Mouse (Mus musculus) forebrain, postnatal 0 days (tissue): Measurements from ENCODE around the gene Amdhd2. TPM values are rescaled to one million over a fixed set of nuclear protein-coding genes. Genes with fewer than 3 reads are reported as not detected.

ENCODE experiments used
- ATAC-seq: fragments of 200-750 bp; cut with Nextera tagmentation; 2 replicates; pipeline ENCODE4 v1.8.0; 2017; ENCODE audit warnings: mild to moderate bottlenecking, moderate library complexity
- DNase-seq: peaks from one replicate; pipeline ENCODE4 v3.0.0-alpha.2; 2015
- H3K27ac ChIP-seq: fragments of 300-500 bp; sonication (generic); 2 replicates; pipeline ENCODE4 v1.5.1; 2014; ENCODE audit warnings: low read depth, mild to moderate bottlenecking, antibody characterized with exemption, low read length, moderate library complexity, mixed read lengths
- H3K27me3 ChIP-seq: fragments of 300-500 bp; sonication (generic); 2 replicates; pipeline ENCODE4 v1.6.1; 2014; ENCODE audit warnings: mild to moderate bottlenecking, low read length, mixed read lengths; ENCODE audit not compliant: insufficient read depth
- H3K36me3 ChIP-seq: fragments of 300-500 bp; sonication (generic); 2 replicates; pipeline ENCODE4 v1.6.1; 2014; ENCODE audit warnings: mild to moderate bottlenecking, moderate library complexity; ENCODE audit not compliant: insufficient read depth
- H3K4me1 ChIP-seq: fragments of 300-500 bp; sonication (generic); 2 replicates; pipeline ENCODE4 v1.6.1; 2014; ENCODE audit warnings: antibody characterized with exemption; ENCODE audit not compliant: insufficient read depth
- H3K4me2 ChIP-seq: fragments of 300-500 bp; sonication (generic); 2 replicates; pipeline ENCODE4 v1.6.1; 2014; ENCODE audit warnings: low read depth, mild to moderate bottlenecking, moderate library complexity
- H3K4me3 ChIP-seq: fragments of 300-500 bp; sonication (generic); 2 replicates; pipeline ENCODE4 v1.5.1; 2014; ENCODE audit warnings: low read depth, low read length, mixed read lengths
- H3K9ac ChIP-seq: fragments of 300-500 bp; sonication (generic); 2 replicates; pipeline ENCODE4 v1.6.1; 2014; ENCODE audit warnings: mild to moderate bottlenecking
- H3K9me3 ChIP-seq: fragments of 300-500 bp; sonication (generic); 2 replicates; pipeline ENCODE4 v1.6.1; 2016; ENCODE audit warnings: low read length
- CTCF ChIP-seq: sonication (generic); IDR thresholded peaks from 2 replicates; pipeline ENCODE4 v1.5.1; 2016; ENCODE audit warnings: antibody characterized with exemption, control low read depth, low read depth
- WGBS: fragments of 180-500 bp; shearing (Covaris S2); extraction: QIAGEN DNeasy Blood & Tissue Kit; methylation state at CpG from one replicate; pipeline ENCODE4 v1.1.7; 2014; 5-methylcytosine and 5-hydroxymethylcytosine counted together
- polyA plus RNA-seq: library from polyadenylated mRNA; unstranded; fragments of >200 nt; fragmentation: Nextera tagmentation; extraction: Ambion mirVana; gene quantifications from 2 replicates; pipeline ENCODE4 v1.2.1, GENCODE M21; 2015
- total RNA-seq: library from RNA; depleted of rRNA; stranded (reverse); fragments of >200 nt; gene quantifications from 2 replicates; pipeline ENCODE4 v1.2.3, GENCODE M21; 2014

Amdhd2 gene
- total and polyA plus RNA-seq, 2 experiments from 2014 or later: 34.5 to 47.6 TPM

DNA sequence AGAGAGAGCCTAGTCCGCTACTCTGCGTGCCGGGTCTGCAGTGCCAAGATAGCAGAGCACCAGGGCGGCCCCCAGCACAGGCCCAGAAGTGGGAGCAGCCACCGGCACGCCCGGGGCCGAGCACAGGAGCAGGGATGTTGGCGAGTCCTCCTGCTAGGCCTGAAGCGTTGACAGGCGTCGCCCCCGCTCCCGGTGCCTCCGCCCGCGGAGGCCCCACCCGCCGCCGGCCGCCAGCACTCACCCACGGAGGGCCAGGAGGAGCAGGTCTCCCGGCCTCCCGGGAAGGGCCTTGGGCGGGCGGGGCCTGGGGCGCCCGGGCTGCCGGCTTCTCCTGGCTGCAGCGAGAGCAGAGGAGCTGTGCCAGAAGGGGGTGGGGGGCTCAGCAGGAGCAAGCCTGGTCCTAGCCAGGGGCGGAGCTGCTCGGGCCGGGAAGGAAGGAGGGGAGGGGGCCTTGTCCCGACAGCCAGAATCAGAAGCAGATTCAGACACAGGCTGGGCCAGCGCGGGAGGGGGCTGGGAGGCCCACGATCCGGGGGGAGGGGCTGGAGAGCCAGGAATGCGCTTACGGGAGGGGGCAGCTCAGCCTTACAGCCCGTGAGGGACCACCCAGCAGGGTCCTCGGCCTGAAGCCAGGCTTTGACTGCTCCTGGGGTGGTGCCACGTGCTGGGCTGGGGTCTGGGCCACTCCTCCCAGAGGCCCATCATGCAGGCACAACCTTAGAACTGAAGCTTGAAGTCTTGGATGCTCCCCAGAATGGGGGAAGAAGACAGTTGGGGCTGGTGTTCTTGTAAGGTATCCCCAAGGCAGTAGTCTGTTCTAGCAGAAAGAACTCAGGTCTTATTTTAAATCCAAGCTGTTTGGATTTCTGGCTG lies 45.7 kb upstream of the Amdhd2 start, which contains the start of gene Ntn3:
TSS of gene Ntn3 (minus strand) at position 489 of the 873 bp plus-strand sequence.
- peak; percentile 75 for DNase-seq
- peak; percentile 11 for ATAC-seq
- peak within 1 kb of the TSS; percentile 81 for H3K9ac ChIP-seq
- WGBS: under 1% methylated on average over 33 of the region's 43 CpGs
- no peaks in the 10 kb centered on the region for H3K9me3 ChIP-seq
- no peaks in the 10 kb centered on the region for H3K27me3 ChIP-seq
- peak within 1 kb of the TSS; percentile 52 for H3K4me3 ChIP-seq
- H3K36me3 ChIP-seq: no peaks in the 10 kb centered on the region
- H3K27ac ChIP-seq: peak within 1 kb of the TSS; percentile 77
- TF ChIP-seq CTCF: no peak
- H3K4me1 ChIP-seq: peaks cover 55% of the 10 kb centered on the region
- peak within 1 kb of the TSS; percentile 97 for H3K4me2 ChIP-seq

DNA sequence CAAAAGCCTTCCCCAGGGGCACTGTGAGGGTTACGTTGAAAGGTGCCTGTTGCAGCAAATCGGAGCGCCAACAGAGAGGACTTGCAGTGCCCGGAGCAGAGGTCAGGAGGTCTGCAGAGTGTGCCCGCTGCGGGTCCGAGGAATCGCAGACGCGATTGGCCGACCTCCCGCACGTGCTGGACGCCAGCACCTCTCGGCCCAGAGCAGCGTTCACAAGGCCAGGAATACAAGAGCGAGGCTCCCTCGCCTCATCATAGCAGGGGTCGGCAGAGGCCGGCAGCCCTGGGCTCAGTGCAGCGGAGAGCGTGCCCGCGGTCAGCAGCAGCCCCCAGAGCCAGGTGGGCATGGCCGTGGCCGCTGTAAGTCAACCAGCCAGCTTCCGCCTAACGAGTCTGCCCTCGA lies 45.1 kb upstream of the Amdhd2 start:
- H3K9ac ChIP-seq: peak overlapping the region; percentile 81
- DNase-seq: no peak

DNA sequence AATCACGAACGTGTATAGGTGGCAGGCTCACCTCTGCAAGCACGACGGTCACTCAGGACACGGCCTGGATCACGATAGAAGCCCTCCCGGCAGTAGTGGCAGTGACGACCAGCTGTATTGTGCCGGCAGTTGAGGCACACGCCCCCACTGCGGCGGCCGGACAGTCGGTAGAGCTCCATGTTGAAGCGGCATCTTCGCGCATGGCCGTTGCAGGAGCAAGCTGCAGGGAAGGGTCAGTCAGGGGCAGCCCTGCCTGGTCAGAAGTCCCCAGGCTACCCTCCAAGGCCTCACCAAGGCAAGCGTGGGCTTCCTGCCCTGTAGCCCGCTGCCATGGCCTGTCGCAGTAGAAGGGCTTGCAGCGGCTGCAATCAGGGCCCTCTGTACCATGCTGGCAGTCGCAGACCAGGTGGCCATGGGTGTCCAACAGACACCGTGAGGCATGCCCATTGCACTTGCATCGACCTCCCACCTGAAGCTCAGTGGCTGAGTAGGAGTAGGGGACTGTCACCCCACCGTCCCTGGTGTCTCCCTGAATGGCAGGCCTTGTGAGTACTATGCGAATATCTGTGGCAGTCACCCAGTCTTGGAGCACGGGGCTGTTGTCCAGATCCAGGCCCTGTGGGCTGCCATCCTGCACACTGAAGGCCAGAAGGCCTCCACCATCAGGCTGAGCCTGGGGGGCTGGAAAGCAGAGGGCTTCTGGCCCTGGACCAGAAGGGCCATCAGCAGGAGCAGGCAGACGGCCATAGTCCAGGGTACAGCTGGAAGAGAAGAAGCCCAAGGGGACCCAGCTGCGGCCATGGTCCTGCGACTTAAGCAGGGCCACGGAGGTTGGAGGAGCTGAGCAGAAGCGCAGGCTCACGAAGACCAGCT lies 44.4 kb upstream of the Amdhd2 start:
- no peak for TF ChIP-seq CTCF
- Histone ChIP-seq H3K27me3 (no peaks in the 10 kb centered on the region), H3K4me2 (peak overlapping the region; percentile 97), H3K9me3 (no peaks in the 10 kb centered on the region), H3K9ac (peak overlapping the region; percentile 81), H3K36me3 (no peaks in the 10 kb centered on the region), H3K4me1 (peaks cover 58% of the 10 kb centered on the region), H3K4me3 (peak overlapping the region; percentile 52), H3K27ac (no peak overlapping the region)
- ATAC-seq: no peak
- WGBS: 66% methylated on average over 34 of the region's 34 CpGs
- DNase-seq: peak; percentile 11

More for the DNA sequence above, 45.1 kb upstream of the Amdhd2 start:
- Histone ChIP-seq H3K4me1 (peaks cover 58% of the 10 kb centered on the region), H3K4me3 (peak overlapping the region; percentile 52), H3K4me2 (peak overlapping the region; percentile 97), H3K9me3 (no peaks in the 10 kb centered on the region), H3K27me3 (no peaks in the 10 kb centered on the region), H3K27ac (peak overlapping the region; percentile 77), H3K36me3 (no peaks in the 10 kb centered on the region)
- 3% methylated on average over 29 of the region's 29 CpGs for WGBS
- ATAC-seq: no peak
- TF ChIP-seq CTCF: no peak

DNA sequence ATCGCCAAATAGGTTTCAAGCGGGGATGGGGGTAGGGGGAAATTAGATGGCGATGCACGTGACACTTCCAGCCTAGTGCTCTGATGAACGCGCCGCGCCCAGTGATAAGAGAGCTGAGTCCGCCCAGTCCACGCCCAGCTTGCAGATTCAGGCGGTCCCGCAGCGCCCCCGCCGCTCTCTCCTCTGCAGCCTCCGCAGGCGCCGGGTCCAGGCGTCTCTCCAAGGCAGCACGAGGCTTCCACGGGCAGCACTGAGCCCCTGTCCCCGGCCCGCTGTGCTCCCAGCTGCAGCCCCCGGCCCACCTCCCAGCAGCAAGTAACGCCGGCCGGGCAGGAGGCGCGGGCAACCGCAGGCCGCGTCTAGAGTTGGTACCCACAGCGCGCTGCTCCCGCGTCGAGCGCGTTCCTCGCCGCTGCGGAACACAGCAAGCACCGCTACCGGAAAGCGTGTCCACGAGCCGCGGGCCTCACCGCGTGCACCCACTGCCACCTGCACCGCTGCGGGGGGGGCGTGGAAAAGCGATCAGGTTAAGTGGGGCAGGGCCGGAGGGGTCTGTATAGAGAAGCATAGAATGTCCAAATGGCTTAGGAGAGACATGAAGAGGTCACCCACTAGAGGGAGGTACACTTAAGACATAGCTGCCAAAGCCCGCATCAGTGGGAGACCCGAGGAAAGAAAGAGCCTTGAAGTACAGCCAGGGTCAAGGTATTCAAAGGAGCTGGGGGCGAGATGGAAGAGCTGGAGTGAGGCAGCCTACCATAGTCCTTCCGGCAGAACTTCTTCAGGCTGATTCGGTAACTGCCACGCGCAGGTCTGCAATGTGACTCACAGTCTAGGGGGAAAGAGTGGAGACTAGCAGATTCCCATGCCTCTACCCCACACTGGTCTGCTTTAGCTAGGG lies 43.1 kb upstream of the Amdhd2 start:
- Histone ChIP-seq H3K36me3 (no peaks in the 10 kb centered on the region), H3K9me3 (no peaks in the 10 kb centered on the region), H3K27me3 (no peaks in the 10 kb centered on the region), H3K4me1 (peaks cover 55% of the 10 kb centered on the region), H3K9ac (peak overlapping the region; percentile 79), H3K27ac (peak overlapping the region; percentile 76), H3K4me3 (peak overlapping the region; percentile 65), H3K4me2 (peak overlapping the region; percentile 97)
- ATAC-seq (peak; percentile 49), DNase-seq (peak; percentile 84)
- 7% methylated on average over 59 of the region's 62 CpGs for WGBS
- peak; percentile 39 for TF ChIP-seq CTCF

- Histone ChIP-seq H3K4me2 (peak overlapping the region; percentile 97), H3K27ac (peak overlapping the region; percentile 76), H3K4me1 (peaks cover 47% of the 10 kb centered on the region), H3K36me3 (no peaks in the 10 kb centered on the region), H3K9me3 (no peaks in the 10 kb centered on the region), H3K27me3 (no peaks in the 10 kb centered on the region), H3K9ac (peak overlapping the region; percentile 79), H3K4me3 (peak overlapping the region; percentile 65)
- DNase-seq: no peak
- TF ChIP-seq CTCF: no peak
- ATAC-seq: peak; percentile 8
- WGBS: 6% methylated on average over 15 of the region's 15 CpGs
Observed at GRCm38 (mm10) chr17:24205908-24206361, 42.4 kb upstream of the Amdhd2 start.

DNA sequence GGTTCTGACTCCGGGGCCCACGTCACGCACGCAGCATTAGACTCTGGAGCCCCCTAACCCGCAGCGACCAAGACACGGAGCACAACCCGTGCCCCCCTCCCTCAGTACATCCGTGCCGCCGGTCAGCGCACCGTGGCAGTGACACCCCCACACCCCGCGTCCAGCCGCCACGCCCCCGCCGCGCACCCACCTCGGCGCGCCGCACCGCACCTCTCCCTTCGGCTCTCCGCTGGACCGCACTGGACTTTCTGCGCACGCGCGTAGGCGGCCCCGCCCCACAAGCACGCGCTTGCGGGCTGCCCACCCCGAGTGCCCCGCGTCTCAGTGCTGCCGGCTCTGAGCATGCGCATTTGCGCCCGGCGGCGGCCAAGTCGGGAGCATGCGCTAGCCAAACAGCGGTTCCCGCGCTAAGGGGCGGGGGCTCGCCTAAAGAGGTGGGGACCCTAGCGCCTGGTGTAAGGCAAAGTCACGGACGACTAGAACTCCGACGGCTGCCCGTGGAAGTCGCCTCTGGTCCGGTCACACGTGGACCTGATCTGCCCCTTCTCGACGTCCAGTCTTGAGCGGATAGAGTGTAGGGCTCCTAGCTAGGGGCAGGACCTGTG lies 41.8 kb upstream of the Amdhd2 start, which contains the start of gene Tbc1d24:
TSS of gene Tbc1d24 (minus strand) at position 279 of the 605 bp plus-strand sequence.
- no peak for TF ChIP-seq CTCF
- H3K36me3 ChIP-seq: no peaks in the 10 kb centered on the region
- peak within 1 kb of the TSS; percentile 79 for H3K9ac ChIP-seq
- ATAC-seq (peak; percentile 84), DNase-seq (peak; percentile 98)
- peak within 1 kb of the TSS; percentile 76 for H3K27ac ChIP-seq
- H3K9me3 ChIP-seq: no peaks in the 10 kb centered on the region
- H3K4me1 ChIP-seq: peaks cover 45% of the 10 kb centered on the region
- H3K4me2 ChIP-seq: peak within 1 kb of the TSS; percentile 97
- no peaks in the 10 kb centered on the region for H3K27me3 ChIP-seq
- peak within 1 kb of the TSS; percentile 65 for H3K4me3 ChIP-seq
- under 1% methylated on average over 64 of the region's 65 CpGs for WGBS
